In genomic region chr15:102245891-102246741, GRCm38 (mm10) we compare ENCODE assay signal across 7 mouse cellular contexts. TPM values are rescaled to one million over a fixed set of nuclear protein-coding genes. Genes with fewer than 3 reads are reported as not detected.
DNase-seq lines count a peak whose midpoint lies in the region.

No protein-coding gene starts in this region.

- no peaks in the 10 kb centered on the region for H3K9me3 ChIP-seq in megakaryocyte, embryonic 14.5 days

- intact Hi-C loops in left cerebral cortex, postnatal 10 days (cut with DNase I) = no loop called here

- peak overlapping the region; percentile 95 for H3K4me3 ChIP-seq in megakaryocyte, embryonic 14.5 days (replicated peaks)

- H3K27me3 ChIP-seq in megakaryocyte, embryonic 14.5 days (replicated peaks) = peaks cover 27% of the 10 kb centered on the region

- H3K4me1 ChIP-seq in megakaryocyte, embryonic 14.5 days = peaks cover 82% of the 10 kb centered on the region

- peak; percentile 96 for DNase-seq in ZHBTc4 (ENCODE audit: low read depth, low spot score)
- peak; percentile 74 to 78 for DNase-seq in cerebellum, postnatal 25 days
- peak; percentile 56 to 70 for DNase-seq in gastrocnemius, adult 8-10 months (ENCODE audit: low spot score in 2 of 2)
- DNase-seq in induced T-regulatory cell, adult 2 months (ENCODE audit: low read depth) = peak; percentile 94
- DNase-seq in left cerebral cortex, postnatal 10 days (ENCODE audit: extremely low spot score in 1 of 2, low spot score in 2 of 2) = peak; percentile 69 to 89
- DNase-seq in right cerebral cortex, postnatal 14 days = peak; percentile 72

- H3K36me3 ChIP-seq in megakaryocyte, embryonic 14.5 days (replicated peaks; ENCODE audit: low read length) = peaks cover 14% of the 10 kb centered on the region

RNA-seq across cellular contexts. Expression of gene Rarg, which starts 11.2 kb away (rescaled TPM):
- total RNA-seq in gastrocnemius, adult 8-10 months (2022) = 1 to 10 TPM; 4.4 to 9.8 (median 8.4) TPM
- 10 to 100 TPM in 1 of 2 experiments, 1 to 10 TPM in 1; 9.3 to 11.4 TPM for total RNA-seq in left cerebral cortex, postnatal 10 days (2021)
- 68.7 and 69.9 TPM in 2 replicates for polyA plus RNA-seq in megakaryocyte, embryonic 14.5 days (2012; ENCODE audit: insufficient read depth, low replicate concordance)

RNA-seq across cellular contexts. Expression of gene Itgb7, which starts 14.4 kb away (rescaled TPM):
- 1 to 10 TPM in 2 of 4 experiments, under 1 TPM in 2; 0.34 to 1.8 (median 1.0) TPM for total RNA-seq in gastrocnemius, adult 8-10 months (2022)
- total RNA-seq in left cerebral cortex, postnatal 10 days (2021) = 1 to 10 TPM in 1 of 2 experiments, under 1 TPM in 1; 0.71 to 1.3 TPM
- polyA plus RNA-seq in megakaryocyte, embryonic 14.5 days (2012; ENCODE audit: insufficient read depth, low replicate concordance) = 1.9 and 19.9 TPM in 2 replicates

RNA-seq across cellular contexts. Expression of gene Gm9918, which starts 24.2 kb away (rescaled TPM):
- not detected for total RNA-seq in gastrocnemius, adult 8-10 months (2022)
- not detected for total RNA-seq in left cerebral cortex, postnatal 10 days (2021)
- not detected in 2 replicates for polyA plus RNA-seq in megakaryocyte, embryonic 14.5 days (2012; ENCODE audit: insufficient read depth, low replicate concordance)

RNA-seq across cellular contexts. Expression of gene Mfsd5, which starts 33.1 kb away (rescaled TPM):
- total RNA-seq in gastrocnemius, adult 8-10 months (2022) = 10 to 100 TPM; 14.9 to 17.3 (median 15.7) TPM
- total RNA-seq in left cerebral cortex, postnatal 10 days (2021) = 10 to 100 TPM; 35.7 to 36.0 TPM
- 72.6 and 109 TPM in 2 replicates for polyA plus RNA-seq in megakaryocyte, embryonic 14.5 days (2012; ENCODE audit: insufficient read depth, low replicate concordance)

RNA-seq across cellular contexts. Expression of gene Csad, which starts 41.6 kb away (rescaled TPM):
- total RNA-seq in gastrocnemius, adult 8-10 months (2022) = 1 to 10 TPM; 5.6 to 8.5 (median 7.6) TPM
- total RNA-seq in left cerebral cortex, postnatal 10 days (2021) = 10 to 100 TPM; 25.8 to 27.5 TPM
- 13.8 and 14.5 TPM in 2 replicates for polyA plus RNA-seq in megakaryocyte, embryonic 14.5 days (2012; ENCODE audit: insufficient read depth, low replicate concordance)

Comparison
In these comparisons a context has a peak if more than half of its experiments do, and no peak if none do; other contexts are left out.
1. Peak in every context shown above with its lines: DNase-seq and H3K4me3 ChIP-seq.